Mouse (Mus musculus): Measurements from ENCODE around the gene Cmc1. TPM values are rescaled to one million over a fixed set of nuclear protein-coding genes. Genes with fewer than 3 reads are reported as not detected.
A peak's percentile ranks its signal among the peaks of the same experiment; 100 is the strongest.

Gene Cmc1
- 10 to 100 TPM; 21.4 to 26.4 TPM for total RNA-seq (2021)
- long read RNA-seq, experiment 1, transcript Cmc1-201 (4 exons, 1,169 nt), result major isoform, 9 of 11 reads
- long read RNA-seq, experiment 1, partial matches to known transcripts, result 1 of 11 reads
- long read RNA-seq, experiment 1, other reads (novel, unspliced or antisense), result 1 of 11 reads
- long read RNA-seq, experiment 2, transcript Cmc1-201 (4 exons, 1,169 nt), result major isoform, 8 of 10 reads
- long read RNA-seq, experiment 2, partial matches to known transcripts, result 0 of 10 reads
- long read RNA-seq, experiment 2, other reads (novel, unspliced or antisense), result 2 of 10 reads

GRCm38 (mm10) chr9:118149407-118150402 is at the start of gene Cmc1:
Gene Cmc1, minus strand, starts transcription at chr9:118150177.
- DNase-seq, result peak; percentile 95

DNA sequence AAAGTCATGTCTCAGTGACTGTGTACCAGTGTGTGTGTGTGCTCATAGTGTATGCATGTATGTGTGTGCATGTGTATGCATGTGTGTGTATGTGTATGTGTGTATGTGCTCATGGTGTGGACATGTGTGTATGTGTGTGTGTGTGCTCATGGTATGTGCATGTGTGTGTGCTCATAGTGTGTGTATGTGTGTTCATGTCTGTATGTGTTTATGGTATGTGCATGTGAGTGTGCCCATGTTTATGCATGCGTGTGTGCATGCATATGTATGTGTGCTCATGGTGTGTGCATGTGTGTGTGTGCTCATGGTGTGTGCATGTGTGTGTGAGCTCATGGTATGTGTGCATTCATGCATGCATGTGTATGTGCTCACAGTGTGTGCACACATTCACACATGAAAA is 48.6 kb upstream of the Cmc1 start:
- DNase-seq, result no peak

- no peak for DNase-seq
Observed at GRCm38 (mm10) chr9:118196661-118197390, 46.8 kb upstream of the Cmc1 start.

DNA sequence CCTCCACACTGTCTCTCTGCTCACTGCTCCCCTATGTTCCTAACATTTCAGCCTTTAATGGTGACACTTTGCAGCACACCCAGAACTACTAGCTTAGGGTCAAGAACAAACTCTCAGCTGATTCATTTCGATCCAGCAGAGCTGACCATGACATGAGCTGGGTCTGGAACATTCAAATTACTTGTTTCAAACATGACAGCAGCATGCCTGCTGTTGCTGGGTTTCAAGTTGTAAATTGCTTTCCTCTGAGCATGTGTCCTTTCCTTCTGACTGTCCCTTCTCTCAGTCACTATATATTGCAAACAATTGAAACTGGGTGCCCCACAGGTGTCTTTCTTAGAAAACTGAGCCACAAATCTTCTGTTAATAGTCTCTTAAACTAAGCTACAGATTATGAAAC is 43.3 kb upstream of the Cmc1 start:
- DNase-seq, result no peak

- DNase-seq, result no peak
Observed at GRCm38 (mm10) chr9:118191276-118191675, 41.3 kb upstream of the Cmc1 start.

DNA sequence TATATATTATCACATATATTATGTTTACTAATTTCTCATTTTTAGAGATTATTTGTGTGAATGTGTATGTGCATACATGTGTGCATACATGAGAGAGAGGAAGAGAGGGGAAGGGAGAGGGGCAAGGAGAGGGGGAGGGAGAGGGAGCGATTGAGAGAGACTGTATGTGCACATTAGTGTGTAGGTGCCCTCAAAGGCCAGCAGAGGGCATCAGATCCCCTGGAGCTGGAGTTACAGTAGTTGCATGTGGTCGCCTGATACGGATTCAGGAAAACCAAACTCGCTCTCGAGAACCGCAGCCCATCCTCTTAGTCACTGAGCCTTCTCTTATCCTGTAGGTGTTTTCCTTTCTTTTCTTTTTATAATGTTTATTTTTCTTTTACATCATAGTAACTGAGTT is 38.4 kb upstream of the Cmc1 start:
- DNase-seq, result no peak

- DNase-seq, result no peak
Observed at GRCm38 (mm10) chr9:118187420-118187819, 37.4 kb upstream of the Cmc1 start.

DNA sequence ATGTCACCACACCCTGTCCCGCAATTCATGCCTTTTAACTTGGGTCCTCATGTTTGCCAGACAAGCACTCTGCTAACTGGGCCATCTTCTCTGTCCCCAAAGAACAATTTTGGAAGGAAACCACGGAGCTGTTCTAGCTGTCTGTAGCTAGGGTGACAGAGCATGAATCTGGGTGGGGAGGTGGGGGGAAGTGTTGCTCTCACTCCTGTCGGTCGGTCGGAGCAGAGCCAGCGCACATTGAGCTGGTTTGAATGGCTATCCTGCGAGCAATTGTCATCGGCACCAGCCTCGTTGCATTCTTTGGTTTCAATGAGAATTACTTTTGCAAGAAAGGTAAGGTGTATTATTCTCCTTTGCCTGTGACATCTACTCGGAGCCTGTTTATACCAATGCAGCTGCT is 36.8 kb upstream of the Cmc1 start:
- DNase-seq, result no peak

DNA sequence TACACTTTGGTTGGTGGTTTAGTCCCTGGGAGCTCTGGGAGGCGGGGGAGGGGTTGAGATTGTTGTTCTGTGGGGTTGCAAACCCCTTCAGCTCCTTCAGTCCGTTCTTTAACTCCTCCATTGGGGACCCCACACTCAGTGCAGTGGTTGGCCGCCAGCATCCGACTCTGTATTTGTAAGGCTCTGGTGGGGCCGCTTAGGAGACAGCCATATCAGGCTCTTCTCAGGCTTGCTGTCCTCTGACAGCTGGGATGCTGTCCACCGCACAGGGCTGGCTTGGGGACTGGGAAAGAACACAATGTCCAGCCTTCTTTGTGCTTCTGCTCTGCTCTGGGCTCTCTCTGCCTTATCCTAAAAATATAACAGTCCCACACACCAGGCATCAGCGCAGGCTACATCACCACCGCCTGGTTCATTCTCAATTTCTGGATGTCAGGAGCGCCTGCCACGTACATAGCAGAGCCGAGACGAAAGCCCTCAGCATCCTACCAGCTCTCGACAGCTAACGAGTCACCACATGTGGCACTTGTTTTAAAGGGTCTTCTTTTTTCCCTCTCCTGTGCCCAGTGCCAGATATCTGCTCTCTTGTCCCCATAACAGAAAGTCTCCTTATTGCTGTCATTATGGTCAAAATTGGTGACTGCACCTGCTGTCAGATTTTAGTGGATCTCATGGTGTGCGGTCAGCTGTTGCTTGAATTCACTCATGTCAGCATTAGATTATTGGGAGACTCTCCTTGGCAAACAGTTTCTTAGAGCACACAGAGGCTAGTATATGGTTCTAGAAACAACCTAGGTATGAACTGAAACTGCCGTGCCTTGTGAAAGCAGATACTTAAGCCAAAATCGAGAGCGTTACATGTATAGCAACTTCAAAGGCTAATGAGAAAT is 29.4 kb upstream of the Cmc1 start:
- DNase-seq, result no peak

DNA sequence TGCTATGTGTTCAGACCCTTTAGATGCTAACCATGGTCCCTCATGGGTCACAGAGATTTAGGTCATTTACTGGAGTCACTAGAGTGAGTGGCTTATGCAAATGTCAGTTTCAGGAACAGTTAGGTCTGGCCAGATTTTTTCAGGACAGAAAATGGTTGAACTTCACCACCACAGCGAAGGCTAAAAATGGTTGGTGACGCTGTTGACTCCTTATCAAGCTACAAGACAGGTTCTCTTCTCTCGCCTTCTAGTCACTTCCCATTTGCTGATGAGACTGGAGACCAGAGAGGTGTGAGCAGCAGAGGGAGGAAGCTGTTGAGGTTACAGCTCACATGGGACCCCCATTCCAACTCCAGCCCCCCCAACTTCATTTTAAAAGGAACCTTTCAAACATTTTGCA is 26.7 kb upstream of the Cmc1 start:
- DNase-seq, result no peak

DNA sequence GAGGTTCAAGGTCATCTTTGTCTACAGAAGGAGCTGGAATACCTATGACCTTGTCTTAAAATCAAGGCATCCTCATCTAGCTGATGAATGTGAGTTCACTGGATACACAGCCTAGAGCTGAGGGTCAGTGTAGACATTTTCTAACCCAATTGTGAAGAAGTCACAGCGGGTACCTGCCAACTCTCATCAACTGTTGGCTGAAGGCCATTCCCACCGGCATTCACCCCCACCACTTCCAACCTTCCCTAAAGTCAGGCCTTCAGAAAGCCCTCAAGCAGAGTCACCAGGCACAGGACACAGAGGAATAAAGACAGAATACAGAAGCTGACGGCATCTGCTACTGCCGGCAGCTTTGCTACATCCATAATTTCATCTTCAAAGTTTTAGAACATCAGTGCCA is 25.4 kb upstream of the Cmc1 start:
- DNase-seq, result no peak

DNA sequence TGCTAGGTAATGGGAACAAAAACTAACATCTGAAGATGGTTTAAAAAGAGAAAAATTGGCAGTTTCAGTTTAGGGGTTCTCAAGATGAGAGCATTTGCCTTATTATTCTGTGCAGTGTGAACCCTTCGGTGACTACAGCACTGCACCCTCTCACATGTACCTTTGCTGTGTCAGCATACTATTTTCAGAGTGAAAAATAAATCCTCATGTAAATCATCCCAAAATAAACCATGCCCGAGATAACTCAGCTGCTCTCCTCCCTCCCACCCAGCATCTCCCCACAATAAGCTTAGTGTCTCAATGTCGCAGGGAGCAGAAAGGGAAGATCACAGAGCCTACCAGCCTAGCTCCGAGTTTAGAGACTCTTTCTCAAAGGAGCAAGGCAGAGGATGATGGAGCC is 23.1 kb upstream of the Cmc1 start:
- DNase-seq, result no peak

DNA sequence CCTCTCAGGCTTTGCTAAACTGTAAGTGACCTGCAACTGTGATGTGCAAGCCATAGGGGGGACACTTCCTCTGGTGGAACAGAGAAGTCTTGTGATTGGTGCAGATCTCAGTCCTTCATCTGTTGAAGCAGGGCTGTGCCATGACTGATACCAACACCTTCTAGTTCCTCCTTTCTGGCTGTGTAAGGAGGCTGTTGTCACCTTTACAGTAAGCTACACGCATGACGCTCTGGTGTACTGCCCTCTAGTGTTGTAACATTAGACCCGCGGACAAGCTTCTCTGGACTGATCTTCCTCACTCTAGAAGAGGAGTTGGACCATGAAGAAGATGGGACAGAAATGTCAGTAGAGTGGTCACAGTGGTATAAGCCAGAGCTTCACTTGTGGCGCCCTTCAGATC is 18.6 kb upstream of the Cmc1 start:
- DNase-seq, result no peak

DNA sequence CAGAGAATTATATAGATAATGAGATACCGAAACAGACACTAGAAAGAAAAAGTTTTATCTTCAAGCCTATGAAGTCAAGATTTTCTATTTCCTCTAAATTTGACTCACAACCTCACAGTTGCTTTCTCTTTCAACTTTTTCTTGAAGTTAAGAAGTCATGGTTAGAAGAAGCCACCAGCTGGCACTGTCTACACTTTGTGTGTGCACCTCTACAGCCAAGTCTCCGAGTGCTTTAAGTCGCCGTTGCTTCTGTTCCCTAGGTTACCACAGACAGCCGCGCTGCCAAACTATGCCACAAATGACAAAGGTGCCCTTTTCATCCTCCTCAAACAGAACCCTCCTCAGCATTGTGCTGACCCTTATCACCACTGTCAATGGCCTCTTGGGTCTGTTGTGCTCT is 17.6 kb upstream of the Cmc1 start:
- no peak for DNase-seq

GRCm38 (mm10) chr9:118161536-118161935 is 11.6 kb upstream of the Cmc1 start:
- no peak for DNase-seq

GRCm38 (mm10) chr9:118159936-118160335 is 10.0 kb upstream of the Cmc1 start:
- no peak for DNase-seq

DNA sequence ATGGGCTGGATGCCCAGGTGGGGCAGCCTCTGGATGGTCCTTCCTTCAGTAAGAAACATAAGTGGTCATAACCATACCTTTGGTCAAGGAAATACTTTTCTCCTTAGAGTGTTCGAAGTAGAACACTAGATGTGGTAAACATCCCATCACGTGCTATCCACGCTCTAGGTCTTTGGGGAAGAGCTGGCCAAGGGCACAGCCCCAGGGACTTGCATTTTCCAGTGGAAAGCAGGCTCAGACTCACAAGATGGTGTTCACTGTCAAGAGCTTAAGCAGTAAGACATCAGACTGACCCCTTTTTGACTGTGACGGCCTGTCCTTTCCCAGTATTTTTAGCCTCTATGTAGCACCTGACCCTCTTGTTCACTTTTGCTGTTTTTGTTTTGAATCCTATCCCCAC is 8.2 kb upstream of the Cmc1 start:
- DNase-seq, result no peak

GRCm38 (mm10) chr9:118157234-118157633 is 7.3 kb upstream of the Cmc1 start:
- DNase-seq, result no peak

GRCm38 (mm10) chr9:118154666-118155065 is 4.7 kb upstream of the Cmc1 start:
- no peak for DNase-seq

DNA sequence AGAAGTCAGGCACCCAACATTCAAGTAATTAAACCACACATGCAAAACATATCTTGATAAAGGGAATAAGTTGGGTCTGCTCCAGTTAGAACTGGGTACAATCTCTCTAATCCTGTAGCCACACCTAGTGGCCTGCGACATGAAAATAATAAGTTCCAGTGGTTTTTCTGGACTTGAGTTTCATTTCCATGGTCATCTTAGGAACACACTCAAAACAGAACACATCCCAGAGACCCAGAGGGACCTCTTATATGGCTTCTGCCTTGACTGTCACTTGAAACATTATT is 1.2 kb upstream of the Cmc1 start:
- DNase-seq, result no peak

DNA sequence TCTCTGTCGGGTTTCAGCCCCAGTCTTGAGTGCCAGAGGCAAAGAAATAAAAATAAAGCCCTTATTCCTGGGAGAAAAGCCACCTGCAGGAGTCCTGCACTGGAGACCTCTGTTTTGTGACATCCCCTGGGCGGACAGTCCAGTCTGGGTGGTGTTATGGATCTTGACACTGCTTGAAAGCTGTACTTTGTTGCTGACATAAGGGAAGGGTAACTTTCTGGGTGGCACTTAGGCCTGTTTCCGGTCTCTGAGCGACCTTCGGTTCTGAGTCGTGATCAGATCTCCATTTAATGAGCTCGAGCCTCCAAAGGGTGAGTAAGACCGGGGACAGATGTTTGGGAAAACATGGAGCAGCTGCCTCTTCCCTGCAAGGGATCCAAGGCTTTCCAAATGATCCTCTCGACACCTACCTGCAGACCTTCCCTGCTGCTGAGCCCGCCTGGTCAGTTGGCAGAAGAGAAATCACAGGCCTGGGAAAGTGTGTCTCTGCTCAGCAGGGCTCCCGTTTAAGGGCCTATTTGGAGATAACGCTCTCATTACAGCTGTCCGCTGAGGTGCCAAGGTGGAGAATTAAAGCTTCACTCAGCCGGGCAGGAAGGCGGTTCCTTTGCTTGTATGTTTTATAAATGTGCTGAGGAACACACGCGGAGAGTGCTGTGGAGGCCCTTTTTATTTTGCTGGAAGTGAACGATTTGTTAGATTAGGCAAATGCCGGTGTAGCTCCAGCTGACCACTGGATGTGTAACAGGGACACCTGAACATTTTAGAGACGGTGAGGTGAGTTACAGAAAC is 648 bp upstream of the Cmc1 start:
- no peak for DNase-seq
